Mouse (Mus musculus) thymus, postnatal 25 days (tissue): ENCODE measurements around the gene Ankrd6.

Experiments
- DNase-seq: peaks from one replicate; pipeline ENCODE4 v3.0.0; 2022

Ankrd6 gene

GRCm38 (mm10) chr4:32948696-32949095 lies 1.9 kb downstream of the Ankrd6 start:
- DNase-seq = no peak

GRCm38 (mm10) chr4:32947631-32948030 lies 3.0 kb downstream of the Ankrd6 start:
- DNase-seq = no peak

GRCm38 (mm10) chr4:32940984-32941383 lies 9.7 kb downstream of the Ankrd6 start:
- no peak for DNase-seq

- no peak for DNase-seq
Measured at GRCm38 (mm10) chr4:32939964-32940363, 10.7 kb downstream of the Ankrd6 start.

GRCm38 (mm10) chr4:32939521-32939920 lies 11.1 kb downstream of the Ankrd6 start:
- no peak for DNase-seq

- DNase-seq = no peak
Measured at GRCm38 (mm10) chr4:32936762-32937341, 13.8 kb downstream of the Ankrd6 start.

- peak; percentile 34 for DNase-seq
Measured at GRCm38 (mm10) chr4:32932056-32932455, 18.6 kb downstream of the Ankrd6 start.

GRCm38 (mm10) chr4:32929750-32930149 lies 20.9 kb downstream of the Ankrd6 start:
- DNase-seq = no peak

GRCm38 (mm10) chr4:32928692-32929448 lies 21.8 kb downstream of the Ankrd6 start:
- no peak for DNase-seq

GRCm38 (mm10) chr4:32923891-32924294 lies 26.7 kb downstream of the Ankrd6 start:
- no peak for DNase-seq

- DNase-seq = no peak
Measured at GRCm38 (mm10) chr4:32923436-32923835, 27.2 kb downstream of the Ankrd6 start.

- DNase-seq = no peak
Measured at GRCm38 (mm10) chr4:32922871-32923270, 27.8 kb downstream of the Ankrd6 start.

GRCm38 (mm10) chr4:32920863-32921262 lies 29.8 kb downstream of the Ankrd6 start:
- DNase-seq = no peak

GRCm38 (mm10) chr4:32918571-32918970 lies 32.1 kb downstream of the Ankrd6 start:
- no peak for DNase-seq

GRCm38 (mm10) chr4:32916689-32917385 lies 33.8 kb downstream of the Ankrd6 start:
- no peak for DNase-seq

- no peak for DNase-seq
Measured at GRCm38 (mm10) chr4:32915928-32916327, 34.7 kb downstream of the Ankrd6 start.

GRCm38 (mm10) chr4:32909996-32910395 lies 40.6 kb downstream of the Ankrd6 start:
- no peak for DNase-seq

- DNase-seq = peak; percentile 41
Measured at GRCm38 (mm10) chr4:32909241-32909979, 41.2 kb downstream of the Ankrd6 start.

GRCm38 (mm10) chr4:32907631-32908030 lies 43.0 kb downstream of the Ankrd6 start:
- DNase-seq = no peak

- peak; percentile 88 for DNase-seq
Measured at GRCm38 (mm10) chr4:32906627-32907026, 44.0 kb downstream of the Ankrd6 start.

- DNase-seq = no peak
Measured at GRCm38 (mm10) chr4:32905913-32906312, 44.7 kb downstream of the Ankrd6 start.

GRCm38 (mm10) chr4:32905381-32905780 lies 45.3 kb downstream of the Ankrd6 start:
- DNase-seq = peak; percentile 39

GRCm38 (mm10) chr4:32903826-32904225 lies 46.8 kb downstream of the Ankrd6 start:
- no peak for DNase-seq
